Mouse (Mus musculus) megakaryocyte, embryonic 14.5 days (primary cell): ENCODE measurements at regions not wholly inside any gene's neighbourhood (a gene's known extent, or its start where the extent isn't known, plus 50 kb on each side); places are given as distances from the start of the nearest gene placed in this dataset.

ENCODE experiments used
- FLI1 ChIP-seq: IDR thresholded peaks from 2 replicates; pipeline ENCODE4 v1.6.1; 2012; ENCODE audit warnings: low read length, inconsistent platforms, mixed read lengths
- GATA1 ChIP-seq: IDR thresholded peaks from 3 replicates; pipeline ENCODE4 v1.6.1; 2012; ENCODE audit warnings: mixed read lengths, low read length, inconsistent platforms, borderline replicate concordance

DNA sequence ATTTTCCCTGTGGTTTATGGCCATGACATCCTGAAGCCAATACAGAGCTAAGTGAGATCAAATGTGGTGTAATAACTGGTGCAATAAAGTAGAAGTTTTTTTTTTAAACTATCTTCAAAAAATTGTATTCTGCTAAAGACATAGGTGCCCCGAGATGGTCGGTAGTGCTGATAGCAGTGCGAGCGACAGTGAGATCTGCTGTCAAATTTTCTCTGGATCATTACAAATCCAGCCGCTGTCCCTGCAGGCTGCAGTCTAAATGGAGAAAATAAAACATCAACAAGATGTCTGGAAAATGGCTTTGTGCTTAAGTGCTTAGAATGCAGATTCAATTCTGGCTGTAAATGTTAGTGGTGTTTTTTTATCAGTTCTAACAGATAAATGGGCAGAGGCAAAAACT lies 93.5 kb downstream of the Stk35 start:
- TF ChIP-seq GATA1 = no peak
- TF ChIP-seq FLI1 = no peak
